Mouse (Mus musculus) thymus, postnatal 10 days (tissue): Measurements from ENCODE around the gene Ccdc169.
"Not testable (repeated sequence)": the region's sequence is repeated elsewhere in the genome, so short reads cannot be mapped to it uniquely, and the experiment has no call there.

Experiments used
- DNase-seq, 2 experiments: peaks; one replicate each; pipeline ENCODE4 v3.0.0; 2021; ENCODE audit warnings: low spot score in 2 of 2

Gene Ccdc169

GRCm38 (mm10) chr3:55195581-55196327, 58.6 kb downstream of the Ccdc169 start:
- no peak for DNase-seq

- DNase-seq = no peak
Measured at GRCm38 (mm10) chr3:55196328-55196710, 59.2 kb downstream of the Ccdc169 start.

GRCm38 (mm10) chr3:55203621-55204020, 66.5 kb downstream of the Ccdc169 start:
- not testable (repeated sequence) for DNase-seq

- no peak for DNase-seq
Measured at GRCm38 (mm10) chr3:55206413-55206812, 69.3 kb downstream of the Ccdc169 start.

- no peak for DNase-seq
Measured at GRCm38 (mm10) chr3:55207665-55208064, 70.5 kb downstream of the Ccdc169 start.

- DNase-seq = no peak
Measured at GRCm38 (mm10) chr3:55212254-55212653, 75.1 kb downstream of the Ccdc169 start.

GRCm38 (mm10) chr3:55213785-55214184, 76.6 kb downstream of the Ccdc169 start:
- no peak for DNase-seq

GRCm38 (mm10) chr3:55214413-55214812, 77.3 kb downstream of the Ccdc169 start:
- DNase-seq = no peak

GRCm38 (mm10) chr3:55222502-55222901, 85.4 kb downstream of the Ccdc169 start:
- DNase-seq = no peak
